Mouse (Mus musculus) liver, adult (tissue): Measurements from ENCODE around the gene Gm21970.

ENCODE experiments used
- GATA4 ChIP-seq: IDR thresholded peaks from 2 replicates; pipeline ENCODE4 v1.6.1; 2014; ENCODE audit warnings: mild to moderate bottlenecking, low read length; ENCODE audit not compliant: insufficient replicate concordance

The Gm21970 gene

DNA sequence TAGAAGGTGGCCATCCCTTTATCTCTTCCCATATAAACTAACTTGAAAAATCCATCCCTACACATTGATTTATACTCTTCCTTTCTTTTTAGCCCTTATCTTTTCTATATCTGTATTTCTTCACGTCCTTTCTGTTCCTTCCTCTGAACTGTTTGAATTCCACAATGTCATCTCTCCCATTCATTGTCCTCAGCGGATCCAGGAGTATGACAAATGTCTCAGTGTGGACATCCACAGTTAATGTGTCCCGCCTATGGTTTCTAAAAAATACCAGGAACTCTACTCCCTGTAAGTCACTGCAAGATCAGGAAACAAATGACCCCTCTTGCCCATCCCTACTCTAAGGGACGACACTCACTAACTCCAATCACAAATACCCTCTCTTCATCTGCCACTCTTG lies 7.3 kb upstream of the Gm21970 start:
- TF ChIP-seq GATA4 = no peak

DNA sequence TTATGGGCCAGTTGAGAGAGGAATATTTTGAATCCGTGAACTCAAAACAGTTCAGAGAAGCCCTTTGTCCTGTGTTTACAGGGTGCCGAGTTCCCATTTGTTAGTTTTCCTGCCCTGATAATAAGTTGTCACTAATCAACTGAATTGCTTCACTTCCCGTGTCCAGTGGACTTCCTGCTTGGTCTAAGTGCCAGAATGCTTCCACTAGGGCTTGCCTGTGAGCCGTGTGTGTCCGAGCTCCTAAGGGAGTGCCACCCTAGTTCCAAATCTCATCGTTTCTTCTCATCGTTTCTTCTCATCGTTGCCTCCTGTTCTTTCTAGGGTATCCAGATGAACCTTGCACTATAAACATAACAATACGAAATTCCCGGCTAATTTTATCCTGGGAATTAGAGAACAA lies 5.9 kb upstream of the Gm21970 start:
- TF ChIP-seq GATA4 = peak; percentile 88

DNA sequence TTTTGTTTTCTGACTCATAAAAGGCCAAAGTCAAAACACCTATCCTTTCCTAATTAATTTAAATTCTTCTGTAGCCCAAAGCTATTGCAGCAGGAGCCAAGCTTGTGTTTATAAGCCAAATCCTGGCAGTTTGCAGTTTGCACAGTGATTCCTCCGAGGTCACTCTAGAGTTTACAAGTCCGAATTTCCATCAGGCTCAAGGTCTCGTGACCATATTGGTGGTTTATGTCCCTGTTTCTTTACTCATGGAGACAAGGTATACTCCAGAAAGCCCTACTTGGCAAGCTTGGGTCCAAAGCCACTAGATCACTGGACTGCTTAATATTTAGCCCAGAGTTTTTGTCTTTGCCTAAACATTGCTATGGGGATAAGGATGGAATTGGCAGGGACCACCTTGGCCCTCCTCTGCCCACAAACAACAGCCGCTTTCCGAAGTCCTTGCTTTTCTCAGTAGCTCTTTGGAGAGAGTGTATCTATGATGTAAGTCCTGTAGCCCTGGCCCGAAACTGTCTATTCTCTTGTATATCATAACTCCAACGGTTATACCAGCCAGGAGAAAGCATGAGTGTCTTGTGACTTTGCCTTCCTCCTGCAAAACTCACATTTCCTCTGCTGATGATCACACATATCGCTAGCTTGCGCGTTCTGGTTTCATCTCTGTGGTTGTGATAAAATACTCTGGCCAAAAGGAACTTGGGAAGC lies 5.0 kb upstream of the Gm21970 start:
- no peak for TF ChIP-seq GATA4

- no peak for TF ChIP-seq GATA4
Measured at GRCm38 (mm10) chr16:91387121-91387486, 4.4 kb upstream of the Gm21970 start.

- no peak for TF ChIP-seq GATA4
Measured at GRCm38 (mm10) chr16:91390100-91390499, 1.4 kb upstream of the Gm21970 start.

- TF ChIP-seq GATA4 = no peak
Measured at GRCm38 (mm10) chr16:91394826-91395410, 3.4 kb downstream of the Gm21970 start.

DNA sequence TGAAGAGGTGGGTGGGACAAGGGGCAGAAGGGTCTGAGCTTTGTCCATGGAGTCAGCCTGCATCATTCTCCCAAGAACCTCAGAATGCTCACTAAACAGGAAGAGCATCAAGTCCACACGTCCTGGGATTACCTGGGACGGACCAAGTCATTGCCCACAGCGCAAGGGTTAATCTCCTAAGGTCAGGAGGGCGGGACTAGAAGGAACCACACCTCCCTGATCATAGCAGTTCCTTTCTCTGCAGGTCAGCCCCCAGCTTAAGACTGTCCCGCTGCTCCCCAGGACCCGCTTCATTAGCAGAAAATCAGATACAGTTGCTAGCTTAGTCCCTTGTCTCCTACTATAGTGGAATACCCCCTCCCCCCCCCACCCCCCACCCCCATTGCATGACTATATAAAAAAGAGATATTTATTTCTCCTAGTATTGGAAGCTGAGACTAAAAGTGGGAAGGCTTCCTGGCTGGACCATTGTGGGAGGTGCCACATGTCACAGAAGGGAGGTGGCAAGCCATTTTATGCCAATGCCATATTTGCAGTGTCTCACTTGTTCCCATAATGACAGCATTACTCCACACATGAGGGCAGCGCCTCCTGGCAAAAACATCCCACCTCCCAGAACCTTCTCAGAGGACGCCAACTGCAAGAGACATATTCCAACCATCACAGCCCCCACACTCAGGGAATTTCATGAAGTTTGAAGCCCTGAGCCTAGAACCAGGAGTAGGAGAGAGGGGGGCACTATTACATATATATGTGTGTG lies 4.3 kb downstream of the Gm21970 start:
- no peak for TF ChIP-seq GATA4

DNA sequence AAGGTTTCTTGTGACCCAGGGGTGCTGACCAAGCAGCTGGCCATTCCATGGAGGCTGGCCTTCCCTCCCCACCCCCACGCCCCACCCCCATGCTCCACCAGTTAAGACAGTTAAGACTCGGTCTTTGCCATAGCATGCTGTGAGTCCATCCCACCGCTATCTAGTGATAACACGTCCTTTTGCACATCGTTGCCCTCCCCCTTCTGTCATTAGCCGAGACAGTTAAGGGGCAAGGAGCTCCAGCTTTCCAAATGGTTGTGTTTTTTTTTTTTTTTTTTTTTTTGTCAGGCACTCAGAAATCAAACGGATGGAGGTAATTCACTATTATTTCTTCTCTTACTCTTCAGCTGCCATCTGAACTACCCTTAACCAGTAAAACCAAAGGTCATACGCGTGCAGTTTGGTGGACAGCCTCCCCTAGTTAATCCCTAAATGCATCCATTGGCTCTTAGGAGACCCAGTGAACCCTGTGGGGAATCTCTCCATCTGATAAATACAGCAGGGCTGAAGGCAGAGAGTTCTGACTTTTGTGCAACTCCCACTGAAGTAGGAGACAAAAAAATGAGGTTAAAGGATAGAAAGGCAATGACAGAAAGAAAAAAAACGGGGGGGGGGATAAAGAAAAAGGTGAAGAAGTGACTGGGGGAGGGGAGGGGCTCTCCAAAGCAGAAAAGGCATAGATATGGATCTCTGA lies 5.5 kb downstream of the Gm21970 start:
- TF ChIP-seq GATA4 = no peak

- TF ChIP-seq GATA4 = no peak
Measured at GRCm38 (mm10) chr16:91398030-91398429, 6.5 kb downstream of the Gm21970 start.

- TF ChIP-seq GATA4 = no peak
Measured at GRCm38 (mm10) chr16:91398944-91399343, 7.4 kb downstream of the Gm21970 start.

DNA sequence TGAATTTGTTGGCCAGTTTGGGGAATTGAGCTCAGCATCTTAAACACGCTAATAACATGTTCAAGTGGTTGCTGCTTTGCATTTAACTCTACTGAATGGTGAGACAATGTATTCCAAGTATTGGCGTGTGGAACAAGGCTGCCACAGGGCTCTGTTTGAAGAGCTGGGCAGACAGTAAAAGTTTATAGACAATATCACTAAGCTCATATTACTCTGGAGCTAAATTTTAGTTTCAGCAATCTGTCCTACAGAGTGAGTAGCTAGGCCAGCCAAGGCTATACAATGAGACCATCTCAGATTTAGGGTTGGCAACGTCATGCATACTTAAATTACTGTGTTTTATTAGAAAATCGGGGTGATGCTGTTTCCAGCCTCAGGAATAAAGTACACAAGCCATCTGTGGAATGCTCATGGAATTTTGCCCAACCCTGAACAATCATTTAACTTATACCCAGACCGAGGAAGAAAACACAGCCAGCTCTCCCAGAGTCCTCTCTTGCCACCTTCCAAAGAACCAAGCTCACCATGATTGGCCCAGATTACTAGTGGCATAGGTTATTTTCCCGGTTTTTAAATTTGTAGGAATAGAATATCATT lies 10.1 kb downstream of the Gm21970 start:
- TF ChIP-seq GATA4 = no peak

- no peak for TF ChIP-seq GATA4
Measured at GRCm38 (mm10) chr16:91403784-91404183, 12.3 kb downstream of the Gm21970 start.

DNA sequence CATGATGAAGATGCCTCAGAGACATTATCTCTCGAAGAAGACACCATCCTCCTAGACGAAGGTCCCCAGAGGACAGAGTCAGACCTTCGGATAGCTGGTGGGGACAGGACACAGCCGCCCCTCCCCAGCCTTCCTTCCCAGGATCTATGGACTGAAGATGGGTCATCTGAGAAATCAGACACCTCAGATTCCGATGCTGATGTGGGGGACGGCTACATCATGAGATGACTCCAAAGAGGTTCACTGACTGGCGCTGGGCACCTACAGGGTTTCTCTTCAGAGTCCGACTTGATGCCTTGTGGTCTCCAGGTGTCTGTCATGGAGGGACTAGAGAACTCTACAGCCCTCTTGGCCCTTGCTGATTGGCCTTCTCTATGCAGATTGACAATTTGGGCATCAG lies 12.7 kb downstream of the Gm21970 start:
- no peak for TF ChIP-seq GATA4

- no peak for TF ChIP-seq GATA4
Measured at GRCm38 (mm10) chr16:91404828-91405577, 13.5 kb downstream of the Gm21970 start.

- no peak; the same call in 1 of the 2 replicates for TF ChIP-seq GATA4
Measured at GRCm38 (mm10) chr16:91405640-91406584, 14.4 kb downstream of the Gm21970 start, which contains the start of gene Il10rb. Gene Il10rb, plus strand, starts transcription at chr16:91406164.
